Mouse (Mus musculus): ENCODE data around the gene Shmt1. TPM values are rescaled to one million over a fixed set of nuclear protein-coding genes. Genes with fewer than 3 reads are reported as not detected.
A peak's percentile ranks its signal among the peaks of the same experiment; 100 is the strongest.

The Shmt1 gene
- polyA plus RNA-seq, 1 experiment from 2014 or later = 29.6 TPM

GRCm38 (mm10) chr11:60830433-60831052 lies 19.0 kb upstream of the Shmt1 start, which contains the start of gene Dhrs7b:
Dhrs7b (plus strand) TSS chr11:60830631.
- ATAC-seq (ENCODE audit: insufficient number of reproducible peaks, insufficient read depth, low FRiP score, low read depth) = peak; percentile 83
- Histone ChIP-seq H3K4me2 (ENCODE audit: low read length) (peak within 1 kb of the TSS; percentile 78), H3K4me1 (ENCODE audit: control insufficient read depth in 2 of 2, insufficient read depth in 2 of 2, low read length in 2 of 2) (peaks cover 2 to 4% of the 10 kb centered on the region in 2 experiments; a peak in 3 of 4 replicates), H3K9ac (ENCODE audit: low read length) (peak within 1 kb of the TSS; percentile 83), H3K27me3 (ENCODE audit: control insufficient read depth, insufficient read depth, low read length) (no peaks in the 10 kb centered on the region), H3K27ac (replicated peaks in 1 of 2; ENCODE audit: control insufficient read depth in 1 of 2, insufficient read depth in 1 of 2, low read depth in 2 of 2, low read length in 2 of 2) (peak within 1 kb of the TSS; percentile 70 to 72), H3K9me3 (ENCODE audit: control insufficient read depth, low read length) (no peaks in the 10 kb centered on the region), H3K4me3 (ENCODE audit: control insufficient read depth in 1 of 2, insufficient read depth in 1 of 2, low read depth in 1 of 2, low read length in 2 of 2) (peak within 1 kb of the TSS; percentile 73 to 86), H3K36me3 (ENCODE audit: control insufficient read depth, insufficient read depth, low read length) (no peaks in the 10 kb centered on the region)
- WGBS = 1% methylated on average over 34 of the region's 34 CpGs

GRCm38 (mm10) chr11:60828903-60829302 lies 17.4 kb upstream of the Shmt1 start:
- no peak overlapping the region for H3K9ac ChIP-seq (ENCODE audit: low read length)
- no peak for ATAC-seq (ENCODE audit: insufficient number of reproducible peaks, insufficient read depth, low FRiP score, low read depth)
- H3K4me1 ChIP-seq (ENCODE audit: control insufficient read depth in 2 of 2, insufficient read depth in 2 of 2, low read length in 2 of 2) = peaks cover 2 to 4% of the 10 kb centered on the region in 2 experiments; a peak in 3 of 4 replicates
- no peaks in the 10 kb centered on the region for H3K9me3 ChIP-seq (ENCODE audit: control insufficient read depth, low read length)
- no peak overlapping the region for H3K27ac ChIP-seq (replicated peaks in 1 of 2; ENCODE audit: control insufficient read depth in 1 of 2, insufficient read depth in 1 of 2, low read depth in 2 of 2, low read length in 2 of 2)
- H3K27me3 ChIP-seq (ENCODE audit: control insufficient read depth, insufficient read depth, low read length) = no peaks in the 10 kb centered on the region
- no peak overlapping the region for H3K4me2 ChIP-seq (ENCODE audit: low read length)
- no peaks in the 10 kb centered on the region for H3K36me3 ChIP-seq (ENCODE audit: control insufficient read depth, insufficient read depth, low read length)
- no peak overlapping the region for H3K4me3 ChIP-seq (ENCODE audit: control insufficient read depth in 1 of 2, insufficient read depth in 1 of 2, low read depth in 1 of 2, low read length in 2 of 2)
- 27% methylated on average over 2 of the region's 2 CpGs for WGBS

DNA sequence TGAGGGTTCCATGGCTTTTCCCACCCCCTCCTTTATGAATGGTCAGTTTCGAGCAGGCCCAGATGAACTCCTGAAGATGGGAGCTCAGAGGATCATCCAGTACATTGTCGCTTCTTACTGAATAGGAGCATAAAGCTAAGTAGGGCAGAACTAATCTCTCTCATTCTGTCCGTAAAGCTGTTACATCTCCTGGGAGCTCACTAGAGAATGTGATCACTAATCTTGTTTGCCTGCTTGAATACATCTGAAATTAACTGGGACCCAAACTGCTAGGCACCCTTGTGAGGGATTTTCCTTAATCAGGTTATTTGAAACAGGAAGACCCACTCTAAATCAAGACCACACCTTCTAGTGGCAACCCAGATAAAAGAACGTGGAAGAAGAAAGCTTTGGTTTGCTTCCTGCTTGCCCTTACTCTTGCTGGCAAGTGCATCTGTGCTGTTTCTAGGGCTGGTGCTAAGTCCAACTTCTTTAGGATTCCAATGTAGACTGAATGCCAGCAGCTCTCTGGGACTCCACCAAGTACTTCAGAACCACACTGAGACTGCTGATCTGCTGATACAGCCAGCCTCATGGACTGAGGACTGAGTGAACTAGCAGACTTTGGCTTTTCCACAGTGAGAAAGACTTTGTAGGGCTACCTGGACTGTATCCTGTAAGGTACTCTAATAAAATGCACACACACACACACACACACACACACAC lies 15.9 kb upstream of the Shmt1 start:
- H3K4me3 ChIP-seq (ENCODE audit: control insufficient read depth in 1 of 2, insufficient read depth in 1 of 2, low read depth in 1 of 2, low read length in 2 of 2) = no peak overlapping the region

GRCm38 (mm10) chr11:60826700-60827099 lies 15.2 kb upstream of the Shmt1 start:
- no peaks in the 10 kb centered on the region for H3K9me3 ChIP-seq (ENCODE audit: control insufficient read depth, low read length)
- WGBS = 50% methylated on average over 1 of the region's 1 CpGs
- no peak overlapping the region for H3K27ac ChIP-seq (replicated peaks in 1 of 2; ENCODE audit: control insufficient read depth in 1 of 2, insufficient read depth in 1 of 2, low read depth in 2 of 2, low read length in 2 of 2)
- no peak overlapping the region for H3K4me3 ChIP-seq (ENCODE audit: control insufficient read depth in 1 of 2, insufficient read depth in 1 of 2, low read depth in 1 of 2, low read length in 2 of 2)
- H3K9ac ChIP-seq (ENCODE audit: low read length) = no peak overlapping the region
- no peak overlapping the region for H3K4me2 ChIP-seq (ENCODE audit: low read length)
- H3K27me3 ChIP-seq (ENCODE audit: control insufficient read depth, insufficient read depth, low read length) = no peaks in the 10 kb centered on the region
- H3K4me1 ChIP-seq (ENCODE audit: control insufficient read depth in 2 of 2, insufficient read depth in 2 of 2, low read length in 2 of 2) = peaks cover 2 to 4% of the 10 kb centered on the region in 2 experiments; a peak in 3 of 4 replicates
- H3K36me3 ChIP-seq (ENCODE audit: control insufficient read depth, insufficient read depth, low read length) = no peaks in the 10 kb centered on the region
- ATAC-seq (ENCODE audit: insufficient number of reproducible peaks, insufficient read depth, low FRiP score, low read depth) = no peak

More for the DNA sequence above, 15.9 kb upstream of the Shmt1 start:
- no peak overlapping the region for H3K27ac ChIP-seq (replicated peaks in 1 of 2; ENCODE audit: control insufficient read depth in 1 of 2, insufficient read depth in 1 of 2, low read depth in 2 of 2, low read length in 2 of 2)
- WGBS = 55% methylated on average over 4 of the region's 4 CpGs
- ATAC-seq (ENCODE audit: insufficient number of reproducible peaks, insufficient read depth, low FRiP score, low read depth) = no peak
- H3K9ac ChIP-seq (ENCODE audit: low read length) = no peak overlapping the region
- H3K9me3 ChIP-seq (ENCODE audit: control insufficient read depth, low read length) = no peaks in the 10 kb centered on the region
- H3K36me3 ChIP-seq (ENCODE audit: control insufficient read depth, insufficient read depth, low read length) = no peaks in the 10 kb centered on the region
- no peaks in the 10 kb centered on the region for H3K27me3 ChIP-seq (ENCODE audit: control insufficient read depth, insufficient read depth, low read length)
- peaks cover 2 to 4% of the 10 kb centered on the region in 2 experiments; a peak in 3 of 4 replicates for H3K4me1 ChIP-seq (ENCODE audit: control insufficient read depth in 2 of 2, insufficient read depth in 2 of 2, low read length in 2 of 2)
- H3K4me2 ChIP-seq (ENCODE audit: low read length) = no peak overlapping the region

GRCm38 (mm10) chr11:60825191-60825590 lies 13.7 kb upstream of the Shmt1 start:
- Histone ChIP-seq H3K9ac (ENCODE audit: low read length) (no peak overlapping the region), H3K4me1 (ENCODE audit: control insufficient read depth in 2 of 2, insufficient read depth in 2 of 2, low read length in 2 of 2) (no peaks in the 10 kb centered on the region), H3K4me2 (ENCODE audit: low read length) (no peak overlapping the region), H3K4me3 (ENCODE audit: control insufficient read depth in 1 of 2, insufficient read depth in 1 of 2, low read depth in 1 of 2, low read length in 2 of 2) (no peak overlapping the region), H3K9me3 (ENCODE audit: control insufficient read depth, low read length) (no peaks in the 10 kb centered on the region), H3K27ac (replicated peaks in 1 of 2; ENCODE audit: control insufficient read depth in 1 of 2, insufficient read depth in 1 of 2, low read depth in 2 of 2, low read length in 2 of 2) (no peak overlapping the region), H3K36me3 (ENCODE audit: control insufficient read depth, insufficient read depth, low read length) (no peaks in the 10 kb centered on the region), H3K27me3 (ENCODE audit: control insufficient read depth, insufficient read depth, low read length) (no peaks in the 10 kb centered on the region)
- 71% methylated on average over 3 of the region's 3 CpGs for WGBS
- ATAC-seq (ENCODE audit: insufficient number of reproducible peaks, insufficient read depth, low FRiP score, low read depth) = no peak

DNA sequence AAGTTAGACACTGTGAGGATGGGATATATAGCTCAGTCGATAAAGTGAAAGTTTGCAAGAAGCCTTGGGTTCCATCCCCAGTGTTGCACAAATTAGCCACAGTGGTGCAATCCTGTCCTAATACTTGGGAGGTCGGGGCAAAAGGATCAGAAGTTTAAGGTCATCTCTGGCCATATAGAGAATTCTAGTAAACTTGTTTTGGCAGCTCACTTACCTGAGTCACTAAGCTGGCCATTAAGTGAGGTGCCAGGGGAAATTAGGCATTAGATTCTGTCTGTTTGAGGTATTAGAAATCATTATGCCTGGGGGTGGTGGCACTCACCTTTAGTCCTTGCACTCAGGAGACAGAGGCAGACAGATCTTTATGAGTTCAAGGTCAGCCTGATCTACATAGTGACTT lies 12.3 kb upstream of the Shmt1 start:
- no peaks in the 10 kb centered on the region for H3K9me3 ChIP-seq (ENCODE audit: control insufficient read depth, low read length)
- WGBS = 75% methylated on average over 2 of the region's 2 CpGs

DNA sequence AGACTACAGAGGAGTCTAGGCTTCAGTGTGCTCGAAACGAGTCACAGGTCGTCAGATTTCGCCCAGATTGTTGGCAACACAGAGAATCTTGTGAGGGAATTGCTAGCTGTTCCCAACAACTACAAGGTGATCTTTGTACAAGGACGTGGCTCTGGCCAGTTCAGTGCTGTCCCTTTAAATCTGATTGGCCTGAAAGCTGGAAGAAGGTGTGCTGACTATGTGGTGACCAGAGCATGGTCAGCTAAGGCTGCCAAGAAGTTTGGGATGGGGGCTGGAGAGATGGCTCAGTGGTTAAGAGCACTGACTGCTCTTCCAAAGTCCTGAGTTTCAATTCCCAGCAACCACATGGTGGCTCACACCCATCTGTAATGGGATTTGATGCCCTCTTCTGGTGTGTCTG lies 4.9 kb upstream of the Shmt1 start:
- Histone ChIP-seq H3K9ac (ENCODE audit: low read length) (no peak overlapping the region), H3K27ac (replicated peaks in 1 of 2; ENCODE audit: control insufficient read depth in 1 of 2, insufficient read depth in 1 of 2, low read depth in 2 of 2, low read length in 2 of 2) (no peak overlapping the region), H3K4me2 (ENCODE audit: low read length) (no peak overlapping the region), H3K9me3 (ENCODE audit: control insufficient read depth, low read length) (no peaks in the 10 kb centered on the region), H3K4me3 (ENCODE audit: control insufficient read depth in 1 of 2, insufficient read depth in 1 of 2, low read depth in 1 of 2, low read length in 2 of 2) (no peak overlapping the region), H3K27me3 (ENCODE audit: control insufficient read depth, insufficient read depth, low read length) (no peaks in the 10 kb centered on the region), H3K4me1 (ENCODE audit: control insufficient read depth in 2 of 2, insufficient read depth in 2 of 2, low read length in 2 of 2) (no peaks in the 10 kb centered on the region), H3K36me3 (ENCODE audit: control insufficient read depth, insufficient read depth, low read length) (no peaks in the 10 kb centered on the region)
- 66% methylated on average over 5 of the region's 5 CpGs for WGBS
- ATAC-seq (ENCODE audit: insufficient number of reproducible peaks, insufficient read depth, low FRiP score, low read depth) = no peak

More for the DNA sequence above, 12.3 kb upstream of the Shmt1 start:
- no peak for ATAC-seq (ENCODE audit: insufficient number of reproducible peaks, insufficient read depth, low FRiP score, low read depth)
- Histone ChIP-seq H3K27me3 (ENCODE audit: control insufficient read depth, insufficient read depth, low read length) (no peaks in the 10 kb centered on the region), H3K27ac (replicated peaks in 1 of 2; ENCODE audit: control insufficient read depth in 1 of 2, insufficient read depth in 1 of 2, low read depth in 2 of 2, low read length in 2 of 2) (no peak overlapping the region), H3K36me3 (ENCODE audit: control insufficient read depth, insufficient read depth, low read length) (no peaks in the 10 kb centered on the region), H3K4me2 (ENCODE audit: low read length) (no peak overlapping the region), H3K4me3 (ENCODE audit: control insufficient read depth in 1 of 2, insufficient read depth in 1 of 2, low read depth in 1 of 2, low read length in 2 of 2) (no peak overlapping the region), H3K9ac (ENCODE audit: low read length) (no peak overlapping the region), H3K4me1 (ENCODE audit: control insufficient read depth in 2 of 2, insufficient read depth in 2 of 2, low read length in 2 of 2) (no peaks in the 10 kb centered on the region)

All from heart, embryonic 14.5 days (tissue).